Mouse (Mus musculus): Measurements from ENCODE around the gene Cdv3. TPM values are rescaled to one million over a fixed set of nuclear protein-coding genes. Genes with fewer than 3 reads are reported as not detected.

Gene Cdv3
- 31.2 and 39.6 TPM in 2 replicates for polyA plus RNA-seq (2012; rRNA removed)

DNA sequence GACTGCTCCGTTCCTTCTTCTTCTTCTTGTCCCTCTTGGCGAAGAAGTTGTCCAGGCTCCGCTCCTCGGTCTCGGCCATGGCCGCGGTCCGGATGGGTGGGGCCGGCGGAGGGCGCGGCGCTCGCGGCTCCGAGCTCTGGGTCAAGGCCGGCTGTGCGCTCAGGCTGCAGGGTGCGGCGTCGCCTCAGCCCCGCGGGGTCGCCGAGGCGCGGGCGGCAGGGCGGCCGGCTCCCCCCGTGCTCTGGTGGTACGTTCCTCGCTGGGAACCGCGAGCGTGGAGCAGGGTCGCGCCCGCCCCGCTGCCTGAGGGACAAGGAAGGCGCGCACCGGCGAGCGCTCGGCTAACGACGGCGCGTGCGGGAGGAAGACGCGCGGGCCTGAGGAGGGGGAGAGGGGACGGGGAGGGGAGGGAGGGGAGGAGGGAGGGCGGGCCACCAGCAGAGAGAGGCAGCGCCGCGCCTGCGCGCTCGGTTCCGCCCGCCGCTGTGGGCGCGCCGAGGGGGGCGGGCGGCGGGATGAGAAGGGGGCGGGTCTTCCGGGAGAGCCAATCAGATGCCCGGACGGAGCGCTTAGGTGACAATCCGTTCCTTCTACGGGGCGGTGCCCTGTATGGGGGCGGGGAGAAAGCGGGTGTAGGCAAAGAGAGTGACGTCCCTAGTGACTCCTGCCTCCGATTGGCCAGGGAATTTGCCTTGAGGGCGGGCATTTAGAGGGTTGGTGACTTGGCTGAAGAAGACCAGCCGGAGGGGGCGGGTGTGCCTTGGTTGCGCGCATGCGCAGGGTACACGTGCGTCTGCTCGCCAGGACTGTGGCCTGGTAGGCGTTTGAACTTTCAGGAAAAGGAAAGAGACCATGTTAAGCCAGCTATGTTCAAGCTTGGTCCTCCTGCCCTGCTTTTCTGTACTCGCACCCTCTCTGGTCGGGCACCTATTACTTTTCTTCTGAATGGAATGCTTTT is at the start of gene Cdv3:
Gene Cdv3 (minus strand): TSS at position 551 of the 958 bp plus-strand sequence.
- peak; percentile 98 for DNase-seq (ENCODE audit: low read depth)

DNA sequence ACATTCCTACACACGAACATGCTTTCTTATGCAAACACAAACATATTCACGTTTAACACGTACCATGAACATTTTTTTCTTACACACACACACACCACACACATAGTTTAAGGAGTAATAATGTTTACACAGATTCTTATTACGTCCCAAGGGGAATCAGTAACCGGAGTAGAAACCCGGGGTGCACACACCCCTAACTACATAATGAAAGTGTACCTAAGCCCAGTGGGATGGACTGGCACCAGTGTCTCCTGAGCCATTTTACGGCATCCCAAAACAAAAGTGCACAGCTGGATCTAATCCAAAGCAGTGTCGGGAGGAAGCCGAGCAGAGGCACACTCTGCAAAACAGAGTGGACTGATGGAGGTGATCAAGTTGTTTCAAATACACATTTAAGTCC is 47.8 kb upstream of the Cdv3 start:
- DNase-seq (ENCODE audit: low read depth) = no peak

DNA sequence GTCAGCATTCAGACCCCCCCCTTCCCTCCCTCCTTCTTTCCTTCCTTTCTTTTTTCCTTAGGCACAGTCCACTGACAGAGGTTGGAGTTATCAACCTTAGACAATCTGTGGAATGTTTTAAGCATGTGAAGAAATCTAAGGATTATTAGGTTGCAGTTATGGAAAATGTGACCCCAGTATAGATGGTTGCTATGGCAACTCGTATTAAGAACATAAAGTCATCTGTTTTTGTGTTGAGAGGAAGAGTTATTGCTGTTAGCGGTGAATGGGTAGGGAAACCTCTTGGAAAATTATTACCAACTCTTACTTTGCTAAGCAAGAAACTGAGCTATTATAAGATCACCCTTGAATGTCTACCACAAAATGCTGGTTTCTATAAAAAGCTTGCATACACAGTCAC is 43.5 kb upstream of the Cdv3 start:
- DNase-seq (ENCODE audit: low read depth) = no peak

DNA sequence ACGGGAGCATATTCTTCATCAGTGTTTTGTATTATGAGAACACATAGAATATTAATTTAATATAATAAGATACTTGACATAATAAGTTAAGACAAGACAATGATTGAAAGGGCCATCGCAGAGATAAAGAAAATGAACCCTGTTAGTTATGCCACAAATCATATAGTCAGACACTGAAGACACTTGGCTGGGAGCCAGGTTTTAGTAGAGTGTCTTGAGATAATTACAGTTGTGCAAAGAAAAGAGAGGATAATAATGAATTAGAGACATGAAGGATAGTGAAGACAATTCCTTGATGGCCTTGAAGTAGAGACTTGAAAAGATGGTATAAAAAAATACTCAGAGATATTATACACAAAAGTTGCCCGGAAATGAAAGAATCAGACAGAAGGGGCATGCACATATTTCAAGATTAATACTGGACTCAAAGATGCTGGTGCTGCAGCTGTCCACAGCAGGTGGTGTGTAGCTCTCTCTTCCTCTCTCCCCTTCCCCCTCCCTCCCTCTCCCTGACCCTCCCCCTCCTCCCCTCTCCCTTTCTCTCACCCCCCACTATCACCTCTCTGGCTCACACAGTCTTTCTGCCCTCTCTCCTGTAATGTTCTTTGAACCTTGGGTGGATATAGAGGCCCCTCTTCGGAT is 42.6 kb upstream of the Cdv3 start:
- DNase-seq (ENCODE audit: low read depth) = no peak

DNA sequence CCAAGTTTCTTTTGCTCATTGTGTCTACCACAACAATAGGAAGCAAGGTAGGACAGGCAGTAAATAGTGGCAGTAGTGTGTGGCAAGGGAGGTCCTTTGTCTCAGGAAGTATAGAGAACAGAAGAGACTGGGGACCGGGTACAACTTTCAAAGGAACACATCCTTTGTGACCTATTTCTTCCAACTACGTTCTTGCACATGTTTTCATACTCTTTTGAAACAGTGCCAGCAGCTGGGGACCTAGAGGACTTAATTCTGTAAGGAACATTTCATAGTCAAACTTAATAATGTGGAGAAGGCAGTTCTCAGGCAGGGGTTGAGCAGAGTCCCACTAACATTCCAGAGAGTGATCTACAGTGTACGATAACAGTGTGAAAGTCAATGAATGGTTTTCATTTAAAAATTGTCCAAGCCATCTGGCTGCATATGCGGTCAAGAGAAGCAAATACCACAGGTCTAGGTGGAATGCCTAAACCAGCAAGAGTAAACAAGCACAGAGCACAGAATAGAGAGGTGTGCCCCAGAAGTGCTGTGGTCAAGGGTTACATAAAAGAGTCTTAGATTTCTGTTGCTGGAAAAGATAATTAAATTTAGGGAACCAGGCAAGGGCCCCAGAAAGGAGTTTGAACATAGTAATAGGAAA is 37.8 kb upstream of the Cdv3 start:
- DNase-seq (ENCODE audit: low read depth) = no peak

DNA sequence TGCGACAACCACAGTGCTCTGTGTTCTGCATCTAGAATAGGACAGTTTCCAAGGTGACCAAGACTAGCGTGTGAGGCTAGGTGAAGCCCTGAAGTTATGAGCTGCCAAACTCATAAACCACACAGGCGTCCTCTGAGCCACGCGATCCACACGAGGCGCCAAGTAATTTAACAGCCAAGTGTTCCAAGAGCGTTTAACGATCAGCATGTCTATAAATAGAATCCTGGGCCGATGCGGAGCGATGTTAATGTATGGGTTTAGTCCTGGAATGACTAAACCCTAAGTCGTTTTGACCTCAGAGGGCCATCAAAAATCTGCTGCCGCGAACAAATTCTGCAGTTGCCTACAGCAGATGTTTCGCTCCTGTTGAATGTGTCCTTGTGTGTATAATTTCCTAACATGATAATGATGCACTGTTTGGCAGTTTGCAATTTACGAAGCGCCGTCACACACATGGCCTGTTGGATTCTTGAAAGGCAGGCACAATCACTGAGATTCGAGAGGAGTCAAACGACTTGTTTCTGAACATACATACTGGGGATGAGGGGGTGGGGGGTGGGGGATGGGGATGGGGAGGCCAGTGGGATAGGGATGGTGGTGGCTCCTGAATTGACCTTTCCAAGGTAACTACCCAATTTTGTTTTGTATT is 33.0 kb upstream of the Cdv3 start:
- DNase-seq (ENCODE audit: low read depth) = no peak

DNA sequence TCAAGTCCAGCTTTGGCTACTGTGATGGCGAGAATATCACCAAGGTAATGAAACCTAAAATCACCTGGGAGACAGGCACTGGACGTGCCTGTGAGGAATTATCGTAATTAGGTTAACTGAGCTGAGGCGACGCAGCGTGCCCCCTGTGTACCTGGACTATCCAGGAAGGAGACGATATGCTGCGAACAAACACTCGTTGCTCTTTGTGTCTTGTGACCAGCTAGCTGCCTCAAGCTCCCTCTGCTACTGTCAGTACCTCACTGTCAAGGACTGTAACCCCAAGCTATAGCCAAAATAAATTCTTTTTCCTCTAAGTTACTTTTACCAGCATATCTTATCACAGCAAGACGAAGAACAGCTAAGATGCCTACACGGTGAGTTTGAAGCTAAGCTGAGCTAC is 27.6 kb upstream of the Cdv3 start:
- no peak for DNase-seq (ENCODE audit: low read depth)

DNA sequence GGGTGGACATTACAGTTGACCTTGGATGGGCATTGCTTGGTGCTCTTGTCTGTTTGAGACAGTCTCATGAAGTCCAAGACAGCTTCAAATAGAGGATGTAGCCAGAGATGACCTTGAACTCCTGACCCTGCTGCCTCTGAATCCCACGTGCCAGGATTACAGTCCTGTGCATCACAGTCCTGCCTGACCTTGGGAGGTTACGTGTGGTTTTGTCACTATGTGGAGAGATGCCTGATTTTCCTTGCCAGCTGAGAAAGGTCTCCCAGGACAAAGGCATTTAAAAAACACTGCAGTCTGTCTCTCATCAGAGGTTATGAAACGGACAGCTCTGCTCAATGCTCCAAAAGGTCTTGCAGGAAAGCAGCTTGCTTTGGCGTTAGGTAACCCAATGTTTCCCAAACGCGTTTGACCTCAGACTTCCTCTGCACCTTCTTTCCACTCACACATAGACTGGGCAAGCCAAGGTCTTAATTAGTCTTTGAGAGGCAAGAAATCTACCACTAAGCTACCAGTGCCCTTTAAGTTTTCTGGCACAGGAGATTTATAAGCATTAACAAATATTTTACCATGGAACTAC is 26.2 kb upstream of the Cdv3 start:
- no peak for DNase-seq (ENCODE audit: low read depth)

DNA sequence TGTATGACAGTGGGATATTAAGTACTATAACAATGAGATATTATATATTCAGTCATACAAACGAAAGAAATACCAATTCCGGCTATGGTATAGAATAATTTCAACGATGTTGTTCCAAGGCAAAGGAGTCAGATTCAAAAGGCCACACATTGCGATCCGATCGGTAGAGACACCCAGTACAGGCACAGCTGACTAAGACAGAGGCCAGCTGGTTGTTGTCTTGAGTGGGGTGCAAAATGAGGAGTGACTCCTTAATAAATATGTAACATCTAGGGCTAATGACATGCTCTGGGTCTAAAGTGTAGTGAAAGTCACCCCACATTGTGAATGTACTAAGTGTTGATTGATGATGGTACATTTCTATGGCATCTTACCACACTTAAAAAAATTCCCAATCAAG is 23.6 kb upstream of the Cdv3 start:
- no peak for DNase-seq (ENCODE audit: low read depth)

DNA sequence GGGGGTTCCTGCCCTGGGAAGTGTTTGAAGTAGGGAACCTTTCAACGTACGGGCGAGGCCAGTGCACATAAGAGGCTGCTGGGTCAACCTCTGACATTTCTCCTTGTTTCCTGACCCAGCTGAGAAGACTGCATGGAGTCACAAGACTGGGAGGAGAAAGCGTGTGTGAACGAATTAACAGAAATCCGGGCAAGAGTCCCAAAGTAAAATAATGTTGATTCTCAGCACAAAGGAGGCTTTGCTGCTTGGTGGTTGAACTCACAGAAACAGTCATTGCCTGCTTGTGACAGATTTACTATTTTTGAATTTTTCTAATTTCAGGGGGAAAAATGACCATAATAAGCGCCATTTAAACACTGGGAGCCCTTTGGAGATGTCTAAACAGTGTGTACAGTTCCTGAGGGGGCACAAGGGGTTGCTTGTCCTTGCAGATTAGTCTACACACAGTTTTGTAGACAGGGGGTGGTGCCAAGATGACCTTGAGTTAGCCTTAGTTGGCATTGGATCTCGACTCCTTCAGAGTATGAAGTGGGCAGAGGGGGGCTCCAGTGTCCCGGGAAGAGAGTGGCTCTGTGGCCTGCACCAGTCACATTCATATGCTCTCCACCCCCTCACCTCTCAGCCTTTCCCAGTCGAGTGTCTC is 21.5 kb upstream of the Cdv3 start:
- DNase-seq (ENCODE audit: low read depth) = no peak

DNA sequence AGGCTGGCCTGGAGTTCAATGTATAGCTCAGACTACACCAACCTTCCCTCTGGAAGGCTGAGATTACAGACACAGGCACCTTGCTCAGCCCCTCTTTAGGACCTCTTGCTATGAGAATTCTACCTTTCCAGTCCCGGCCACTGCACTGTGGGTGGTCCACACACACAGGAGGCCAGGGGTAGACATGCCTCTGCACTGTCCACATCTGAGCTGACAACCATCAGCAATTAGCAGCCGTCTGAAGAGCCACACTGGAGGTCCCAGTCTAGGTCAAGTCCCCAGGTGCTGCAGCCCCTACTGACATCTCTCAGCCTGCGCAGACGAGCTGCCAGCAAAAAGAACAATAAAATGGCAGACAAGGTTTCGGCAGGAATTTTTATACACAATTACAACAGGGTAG is 20.9 kb upstream of the Cdv3 start:
- DNase-seq (ENCODE audit: low read depth) = no peak

DNA sequence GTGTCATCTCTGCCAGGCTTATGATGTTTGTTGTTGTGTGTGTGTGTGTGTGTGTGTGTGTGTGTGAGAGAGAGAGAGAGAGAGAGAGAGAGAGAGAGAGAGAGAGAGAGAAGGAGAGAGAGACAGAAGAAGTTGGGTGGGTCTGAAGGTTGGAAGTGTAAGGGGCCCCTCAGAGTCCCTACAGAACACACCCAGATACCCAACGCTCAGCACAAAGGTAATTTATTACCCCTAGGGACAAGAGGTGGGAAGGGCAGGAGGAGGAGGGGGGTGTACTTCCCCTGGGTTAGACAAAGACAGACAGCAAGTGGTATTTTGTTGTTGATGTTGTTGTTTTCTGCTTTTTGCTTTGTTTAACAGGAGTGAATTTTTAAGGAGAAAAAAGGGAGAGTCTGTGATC is 20.0 kb upstream of the Cdv3 start:
- DNase-seq (ENCODE audit: low read depth) = no peak

DNA sequence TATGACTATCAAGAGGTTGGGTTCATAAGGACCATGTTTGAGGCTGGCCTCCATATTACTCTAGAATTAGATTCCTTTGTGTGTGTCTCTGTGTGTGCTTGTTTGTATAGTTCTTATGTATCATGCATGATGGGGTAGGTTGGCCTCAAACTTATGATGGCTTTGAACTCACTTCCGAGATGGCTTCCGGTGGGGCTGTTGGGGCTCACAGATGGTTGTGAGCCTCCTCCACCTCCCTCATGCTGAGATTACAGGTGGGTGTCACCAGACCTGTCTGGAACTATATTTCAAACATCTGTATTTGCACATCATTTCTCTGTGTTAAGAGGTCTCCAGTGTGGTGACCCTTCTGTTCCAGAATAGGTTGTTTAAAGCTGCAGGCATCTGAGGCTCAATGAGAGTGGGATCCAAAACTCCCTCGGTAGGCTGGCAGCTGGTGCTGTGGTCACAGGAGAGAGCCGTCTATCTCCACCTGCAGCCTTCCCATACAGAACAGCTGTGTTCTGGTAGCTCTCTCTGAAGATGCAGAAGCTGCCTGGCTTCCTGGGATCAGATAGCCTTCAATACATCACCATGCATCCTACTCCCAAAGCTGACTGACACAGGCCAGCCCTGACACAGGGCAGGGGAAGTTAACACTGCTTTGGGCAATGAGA is 18.6 kb upstream of the Cdv3 start:
- no peak for DNase-seq (ENCODE audit: low read depth)

DNA sequence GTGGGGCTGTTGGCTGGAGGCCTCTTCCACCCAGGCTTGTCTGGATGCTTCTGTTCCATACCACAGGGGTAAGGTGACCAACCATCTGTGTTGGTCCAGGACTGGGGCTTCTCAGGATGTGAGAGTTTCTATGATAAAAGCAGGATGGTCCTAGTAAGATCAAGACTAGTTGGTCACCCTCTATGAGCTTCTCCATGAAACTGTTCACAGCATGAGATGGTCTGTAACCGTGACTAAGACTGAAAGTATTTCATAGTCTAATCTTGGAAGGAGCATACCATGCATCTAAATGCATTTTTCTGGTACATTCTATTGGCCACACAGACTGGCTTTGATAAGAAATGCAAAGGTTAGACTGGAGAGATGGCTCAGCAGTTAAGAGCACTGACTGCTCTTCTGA is 17.9 kb upstream of the Cdv3 start:
- no peak for DNase-seq (ENCODE audit: low read depth)

DNA sequence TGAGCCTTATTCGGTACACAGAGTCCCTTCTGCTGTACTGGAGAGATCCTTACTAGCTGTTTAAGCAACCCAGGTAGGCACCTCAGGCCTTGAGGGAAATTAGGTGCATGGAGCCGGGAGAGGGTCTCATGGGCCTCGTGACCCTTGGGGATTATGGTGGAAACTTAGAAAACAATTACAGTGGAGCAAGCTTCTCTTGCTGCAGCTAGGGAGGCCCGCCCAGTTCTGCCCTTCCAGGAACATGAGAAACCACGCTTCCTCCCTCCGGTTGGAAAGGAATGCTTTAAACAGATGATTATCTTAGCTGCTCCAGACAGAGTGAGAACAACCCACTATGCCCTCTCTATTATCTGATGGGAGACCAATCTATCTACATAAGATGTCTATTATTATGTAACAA is 17.3 kb upstream of the Cdv3 start:
- DNase-seq (ENCODE audit: low read depth) = no peak

DNA sequence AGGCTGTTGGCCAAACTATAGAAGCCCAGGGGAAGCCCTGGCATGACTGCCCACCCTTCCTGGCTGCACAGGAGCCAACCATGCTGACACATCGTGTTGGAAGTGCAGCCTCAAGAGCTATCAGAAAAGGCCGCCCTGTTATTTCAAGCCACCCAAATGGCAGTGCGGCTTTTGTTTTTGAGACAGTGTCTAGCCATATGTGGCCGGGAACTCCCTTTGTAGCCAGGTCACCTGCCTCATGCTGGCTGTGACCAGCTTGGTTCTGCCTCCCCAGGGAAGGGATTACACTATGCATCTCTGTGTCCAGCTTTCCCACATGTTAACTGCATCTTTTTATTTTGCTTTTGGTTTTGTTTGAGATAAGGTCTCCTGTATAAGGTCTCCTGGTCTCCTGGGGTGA is 14.9 kb upstream of the Cdv3 start:
- no peak for DNase-seq (ENCODE audit: low read depth)

DNA sequence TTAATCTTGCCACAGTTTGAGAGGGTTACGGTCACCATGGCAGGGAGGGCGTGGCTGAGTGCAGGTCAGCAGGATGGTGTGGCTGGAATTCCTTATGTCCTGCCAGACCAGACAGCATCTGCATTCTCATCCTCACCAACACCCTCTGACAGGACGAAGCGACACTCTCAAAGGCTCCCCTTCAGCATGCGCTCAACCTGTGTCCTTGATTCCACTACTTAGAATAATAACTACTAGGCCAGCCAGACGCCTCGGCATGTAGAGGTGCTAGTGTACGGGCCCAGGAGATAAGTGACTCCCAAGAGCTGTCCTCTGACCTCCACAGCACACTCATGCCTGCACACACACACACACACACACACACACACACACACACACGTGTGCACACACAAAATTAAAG is 13.6 kb upstream of the Cdv3 start:
- DNase-seq (ENCODE audit: low read depth) = no peak

DNA sequence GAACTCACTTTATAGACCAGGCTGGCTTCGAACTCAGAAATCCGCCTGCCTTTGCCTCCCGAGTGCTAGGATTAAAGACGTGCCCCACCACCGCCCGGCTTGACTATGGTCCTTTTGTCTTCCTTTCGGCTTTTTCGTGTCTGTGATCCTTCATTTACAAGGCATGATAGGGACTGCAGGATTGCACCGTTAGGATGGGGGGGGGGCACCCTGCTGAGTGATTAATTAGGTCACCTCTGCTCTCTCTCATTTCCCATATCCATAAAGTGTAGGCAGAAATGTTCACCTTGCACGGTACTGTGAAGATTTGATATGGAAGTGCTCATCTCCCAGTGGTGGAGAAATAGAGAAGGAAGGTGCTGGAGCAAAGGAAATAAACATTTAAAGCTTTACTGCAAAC is 13.0 kb upstream of the Cdv3 start:
- no peak for DNase-seq (ENCODE audit: low read depth)

DNA sequence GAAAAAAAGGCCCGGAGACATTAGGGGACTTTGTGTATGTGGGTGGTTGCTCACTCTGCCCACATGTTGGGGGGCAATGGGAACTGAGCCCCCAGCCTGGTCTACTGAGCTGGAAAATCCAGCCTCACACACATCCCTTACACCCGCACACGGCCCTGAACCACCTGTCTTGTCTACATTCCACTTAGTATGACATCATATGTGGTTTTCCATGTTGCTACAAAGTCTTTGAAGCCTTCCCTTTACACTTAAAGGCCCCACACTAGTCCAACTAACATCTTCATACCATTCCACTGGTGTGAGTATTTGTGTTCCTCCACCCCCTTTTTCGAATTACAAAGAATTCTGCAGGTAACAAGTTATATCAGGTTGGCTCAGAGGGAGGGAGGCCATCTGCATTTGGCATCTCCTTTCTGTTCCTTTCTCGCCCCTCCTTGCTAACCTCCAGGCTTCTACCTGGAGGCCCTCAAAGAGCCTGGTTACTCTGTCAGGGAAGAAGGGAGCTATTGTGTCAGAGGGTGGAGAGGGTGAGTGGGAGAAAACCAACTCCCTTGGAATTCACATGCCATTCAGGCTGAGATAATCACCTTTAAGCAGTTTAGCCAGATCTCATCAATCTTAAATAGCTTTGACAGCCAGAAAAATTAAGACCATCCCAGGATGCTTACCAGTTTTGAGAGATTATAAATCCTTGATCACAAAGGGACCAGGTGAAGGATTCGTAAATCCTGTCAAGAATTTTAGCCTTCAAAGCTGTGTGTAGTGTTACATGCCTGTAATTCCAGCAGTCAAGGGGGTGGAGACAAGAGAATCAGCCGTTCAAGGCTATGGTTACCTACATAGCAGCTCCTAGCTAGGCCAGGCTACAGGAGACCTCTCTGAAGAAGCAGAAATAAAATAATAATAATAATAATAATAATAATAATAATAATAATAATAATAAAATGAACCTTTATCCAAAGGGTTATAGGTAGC is 11.0 kb upstream of the Cdv3 start:
- DNase-seq (ENCODE audit: low read depth) = no peak

All from gonadal fat pad, adult 2 months (tissue).